Mouse (Mus musculus) left cerebral cortex, adult 11 months (tissue): ENCODE measurements at regions not wholly inside any gene's neighbourhood (a gene's known extent, or its start where the extent isn't known, plus 50 kb on each side); places are given as distances from the start of the nearest gene placed in this dataset.
"Not testable (repeated sequence)": the region's sequence is repeated elsewhere in the genome, so short reads cannot be mapped to it uniquely, and the experiment has no call there.

Experiments used
- DNase-seq: peaks from one replicate; pipeline ENCODE4 v3.0.0; 2022; ENCODE audit warnings: low spot score

- DNase-seq, result no peak
Observed at GRCm38 (mm10) chr8:81286280-81287034, 55.9 kb upstream of the Inpp4b start.

GRCm38 (mm10) chr8:81260089-81260488 lies 82.3 kb upstream of the Inpp4b start:
- DNase-seq, result no peak

GRCm38 (mm10) chr8:81223872-81224271 lies 118.5 kb upstream of the Inpp4b start:
- DNase-seq, result no peak

GRCm38 (mm10) chr8:81187061-81187790 lies 155.1 kb upstream of the Inpp4b start:
- DNase-seq, result not testable (repeated sequence)

- no peak for DNase-seq
Observed at GRCm38 (mm10) chr8:81175537-81175936, 160.8 kb upstream of the Usp38 start.

- no peak for DNase-seq
Observed at GRCm38 (mm10) chr8:81147239-81147638, 132.5 kb upstream of the Usp38 start.

GRCm38 (mm10) chr8:81106763-81107509 lies 92.2 kb upstream of the Usp38 start:
- DNase-seq, result no peak

- no peak for DNase-seq
Observed at GRCm38 (mm10) chr8:81098963-81099362, 84.2 kb upstream of the Usp38 start.

GRCm38 (mm10) chr8:81097076-81097819 lies 82.5 kb upstream of the Usp38 start:
- DNase-seq, result no peak

- DNase-seq, result no peak
Observed at GRCm38 (mm10) chr8:81095237-81095636, 80.5 kb upstream of the Usp38 start.

- DNase-seq, result no peak
Observed at GRCm38 (mm10) chr8:81080865-81081637, 66.3 kb upstream of the Usp38 start.

- no peak for DNase-seq
Observed at GRCm38 (mm10) chr8:81079887-81080300, 65.2 kb upstream of the Usp38 start.

- DNase-seq, result peak; percentile 22
Observed at GRCm38 (mm10) chr8:81069080-81069840, 54.5 kb upstream of the Usp38 start.

GRCm38 (mm10) chr8:81068519-81068918 lies 53.8 kb upstream of the Usp38 start:
- no peak for DNase-seq

GRCm38 (mm10) chr8:81066765-81067164 lies 52.0 kb upstream of the Usp38 start:
- DNase-seq, result no peak
